Mouse (Mus musculus) C2C12 (cell line): ENCODE measurements around the gene Plod3.
A peak's percentile ranks its signal among the peaks of the same experiment; 100 is the strongest.

ENCODE experiments used
- CEBPB ChIP-seq: IDR thresholded peaks from one replicate; pipeline ENCODE4 v1.6.1; 2011; ENCODE audit warnings: low read depth, mild to moderate bottlenecking, control low read depth, moderate library complexity
- CTCF ChIP-seq: IDR thresholded peaks from one replicate; pipeline ENCODE4 v1.5.1; 2011; ENCODE audit not compliant: control insufficient read depth, insufficient read depth, insufficient read length
- FOSL1 ChIP-seq: IDR thresholded peaks from one replicate; pipeline ENCODE4 v1.8.0; 2011; ENCODE audit warnings: mild to moderate bottlenecking, low read length; ENCODE audit not compliant: poor library complexity, insufficient read depth, severe bottlenecking
- MAX ChIP-seq: IDR thresholded peaks from one replicate; pipeline ENCODE4 v1.6.1; 2011; ENCODE audit warnings: mild to moderate bottlenecking, control low read depth
- USF1 ChIP-seq: IDR thresholded peaks from one replicate; pipeline ENCODE4 v1.6.1; 2011; ENCODE audit warnings: low read depth, mild to moderate bottlenecking, control low read depth, moderate library complexity

DNA sequence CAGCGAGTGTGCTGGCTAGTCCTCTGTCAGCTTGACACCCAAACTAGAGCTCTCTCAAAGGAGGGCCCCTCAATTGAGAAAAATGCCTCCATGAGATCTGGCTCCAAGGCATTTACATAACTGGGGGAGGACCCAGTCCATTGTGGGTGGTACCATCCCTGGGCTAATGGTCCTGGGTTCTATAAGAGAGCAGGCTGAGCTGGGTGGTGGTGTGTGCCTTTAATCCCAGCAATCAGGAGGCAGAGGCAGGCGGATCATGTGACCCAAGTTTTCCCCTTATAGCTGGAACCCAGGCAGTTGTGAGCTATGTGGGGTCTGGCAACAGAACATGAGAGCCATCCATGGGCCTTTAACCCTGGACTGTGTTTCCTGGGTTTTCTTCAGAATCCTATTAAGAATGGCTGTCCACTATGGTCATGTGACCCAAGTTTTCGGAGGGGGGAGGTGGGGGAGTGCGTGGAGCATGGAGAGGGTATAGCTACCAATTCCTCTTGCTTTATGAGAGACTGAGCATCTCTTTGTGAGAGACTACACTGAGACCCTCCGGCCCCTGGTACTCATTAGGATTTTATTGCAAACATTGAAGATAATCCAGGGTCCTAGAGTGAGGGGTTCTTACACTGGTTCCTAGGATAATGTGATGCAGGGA lies 25.4 kb upstream of the Plod3 start:
- no peak for TF ChIP-seq CTCF
- no peak for TF ChIP-seq FOSL1
- no peak for TF ChIP-seq CEBPB
- peak; percentile 59 for TF ChIP-seq USF1
- TF ChIP-seq MAX: no peak
